In the genomic region with DNA sequence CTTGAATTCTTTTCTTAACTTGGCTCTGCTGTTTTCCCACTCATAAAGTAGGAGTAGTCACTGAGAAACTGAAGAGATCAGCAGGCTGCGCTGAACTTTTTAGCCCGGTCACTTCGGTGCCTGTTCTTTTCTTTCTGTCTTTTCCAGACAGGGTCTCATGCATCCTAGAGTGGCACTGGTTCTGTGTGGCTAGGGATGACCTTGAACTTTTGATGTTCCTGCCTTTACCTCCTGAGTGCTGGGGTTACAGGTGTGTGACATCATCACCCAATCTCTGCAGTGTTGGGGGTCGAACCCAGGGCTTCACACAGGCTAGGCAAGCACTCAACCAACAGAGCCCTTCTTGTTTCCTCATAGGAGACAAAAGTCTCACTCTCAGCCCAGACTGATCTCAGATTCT, we compare ENCODE assay signal across 37 mouse cellular contexts. TPM values are rescaled to one million over a fixed set of nuclear protein-coding genes. Genes with fewer than 3 reads are reported as not detected.
"Had no signal": no experiment of that assay in that cellular context is flagged by ENCODE, and none has a peak within 500 bp of the region (broad histone marks: within the 10 kb centered on the region; RNA-seq: fewer than 3 reads in every experiment).

No protein-coding gene starts in this region.

- H3K36me3 ChIP-seq: limb, embryonic 10.5 days; limb, embryonic 12.5 days; limb, embryonic 13.5 days; limb, embryonic 15.5 days; liver, embryonic 12.5 days; liver, embryonic 13.5 days; liver, embryonic 15.5 days; lung, embryonic 15.5 days; midbrain, embryonic 10.5 days; midbrain, embryonic 12.5 days; midbrain, embryonic 15.5 days had no signal

- H3K9ac ChIP-seq: limb, embryonic 12.5 days; limb, embryonic 13.5 days; limb, embryonic 15.5 days; liver, embryonic 12.5 days; liver, embryonic 13.5 days; liver, embryonic 14.5 days; liver, embryonic 15.5 days; liver, postnatal 0 days; lung, embryonic 14.5 days; lung, embryonic 15.5 days; midbrain, embryonic 12.5 days; midbrain, embryonic 15.5 days had no signal

- H3K9me3 ChIP-seq: limb, embryonic 10.5 days; limb, embryonic 12.5 days; limb, embryonic 13.5 days; limb, embryonic 15.5 days; liver, embryonic 12.5 days; liver, embryonic 13.5 days; liver, embryonic 15.5 days; lung, embryonic 15.5 days; megakaryocyte, embryonic 14.5 days; midbrain, embryonic 10.5 days; midbrain, embryonic 12.5 days; midbrain, embryonic 15.5 days had no signal

- DNase-seq: left cerebral cortex, postnatal 4 days; liver; liver, embryonic 13.5 days; liver, postnatal 0 days; lung, adult 18-20 months; lung, adult 2 months; lung, embryonic 14.5 days; lung, postnatal 10 days; lung, postnatal 14 days; lung, postnatal 36 days; lung, postnatal 4 days; midbrain, embryonic 14.5 days had no signal

- ATAC-seq: liver, embryonic 12.5 days; liver, postnatal 0 days; lung, postnatal 0 days; midbrain, embryonic 15.5 days; midbrain, embryonic 16.5 days had no signal

- H3K4me1 ChIP-seq: liver, embryonic 12.5 days; liver, embryonic 13.5 days; liver, embryonic 15.5 days; lung, embryonic 15.5 days; megakaryocyte, embryonic 14.5 days; midbrain, embryonic 10.5 days; midbrain, embryonic 12.5 days; midbrain, embryonic 15.5 days had no signal

- H3K27ac ChIP-seq: left cerebral cortex, adult 2 months; limb, embryonic 10.5 days; limb, embryonic 12.5 days; limb, embryonic 13.5 days; limb, embryonic 15.5 days; liver, embryonic 12.5 days; liver, embryonic 13.5 days; liver, embryonic 14.5 days; liver, embryonic 15.5 days; lung, embryonic 15.5 days; macrophage; midbrain, embryonic 10.5 days; midbrain, embryonic 12.5 days; midbrain, embryonic 15.5 days had no signal

- H3K4me2 ChIP-seq: limb, embryonic 12.5 days; limb, embryonic 13.5 days; limb, embryonic 15.5 days; liver, embryonic 11.5 days; liver, embryonic 12.5 days; liver, embryonic 13.5 days; liver, embryonic 15.5 days; lung, embryonic 14.5 days; lung, embryonic 15.5 days; midbrain, embryonic 12.5 days; midbrain, embryonic 15.5 days had no signal

- H3K27me3 ChIP-seq: limb, embryonic 12.5 days; limb, embryonic 13.5 days; limb, embryonic 15.5 days; liver, embryonic 12.5 days; liver, embryonic 13.5 days; liver, embryonic 15.5 days; lung, embryonic 15.5 days; megakaryocyte, embryonic 14.5 days; midbrain, embryonic 12.5 days; midbrain, embryonic 15.5 days had no signal

- H3K4me3 ChIP-seq: left cerebral cortex, adult 2 months; limb, embryonic 10.5 days; limb, embryonic 12.5 days; limb, embryonic 13.5 days; limb, embryonic 15.5 days; liver, embryonic 12.5 days; liver, embryonic 13.5 days; liver, embryonic 15.5 days; lung, embryonic 15.5 days; megakaryocyte, embryonic 14.5 days; midbrain, embryonic 10.5 days; midbrain, embryonic 12.5 days; midbrain, embryonic 15.5 days; myocyte had no signal

RNA-seq across cellular contexts. Expression of gene Gm10663, which starts 18.1 kb away (rescaled TPM):
- polyA plus RNA-seq: limb, embryonic 10.5 days; limb, embryonic 11.5 days; limb, embryonic 12.5 days; limb, embryonic 13.5 days; limb, embryonic 14.5 days; limb, embryonic 15.5 days; liver, adult 2 months; liver, embryonic 11.5 days; liver, embryonic 12.5 days; liver, embryonic 13.5 days; liver, embryonic 14.5 days; liver, embryonic 15.5 days; liver, embryonic 16.5 days; liver, postnatal 0 days; lung, adult 2 months; lung, embryonic 14.5 days; lung, embryonic 15.5 days; lung, embryonic 16.5 days; lung, postnatal 0 days; macrophage; midbrain, embryonic 10.5 days; midbrain, embryonic 12.5 days; midbrain, embryonic 14.5 days; midbrain, embryonic 15.5 days; midbrain, embryonic 16.5 days; midbrain, postnatal 0 days; myocyte; neural tube, embryonic 11.5 days had no signal

RNA-seq across cellular contexts. Expression of gene Apela, which starts 19.6 kb away (rescaled TPM):
- polyA plus RNA-seq: liver, adult 2 months; lung, adult 2 months; macrophage; myocyte had no signal

RNA-seq across cellular contexts. Expression of gene Trim60, which starts 38.3 kb away (rescaled TPM):
- polyA plus RNA-seq: limb, embryonic 10.5 days; limb, embryonic 11.5 days; limb, embryonic 12.5 days; liver, adult 2 months; liver, embryonic 11.5 days; liver, embryonic 12.5 days; liver, embryonic 13.5 days; liver, embryonic 14.5 days; liver, embryonic 15.5 days; liver, embryonic 16.5 days; liver, postnatal 0 days; lung, adult 2 months; lung, embryonic 14.5 days; lung, embryonic 15.5 days; lung, embryonic 16.5 days; lung, postnatal 0 days; macrophage; midbrain, embryonic 10.5 days; midbrain, embryonic 12.5 days; midbrain, embryonic 14.5 days; midbrain, embryonic 15.5 days; midbrain, embryonic 16.5 days; midbrain, postnatal 0 days; myocyte; neural tube, embryonic 11.5 days had no signal

RNA-seq across cellular contexts. Expression of gene Trim61, which starts 38.4 kb away (rescaled TPM):
- polyA plus RNA-seq: limb, embryonic 10.5 days; limb, embryonic 11.5 days; limb, embryonic 12.5 days; liver, adult 2 months; liver, embryonic 12.5 days; liver, embryonic 13.5 days; liver, embryonic 14.5 days; liver, embryonic 15.5 days; liver, embryonic 16.5 days; liver, postnatal 0 days; lung, adult 2 months; lung, embryonic 14.5 days; lung, embryonic 15.5 days; lung, embryonic 16.5 days; lung, postnatal 0 days; macrophage; midbrain, embryonic 12.5 days; midbrain, embryonic 14.5 days; midbrain, embryonic 15.5 days; midbrain, embryonic 16.5 days; midbrain, postnatal 0 days; myocyte had no signal
